Mouse (Mus musculus) left cerebral cortex, postnatal 25 days (tissue): ENCODE measurements at regions not wholly inside any gene's neighbourhood (a gene's known extent, or its start where the extent isn't known, plus 50 kb on each side); places are given as distances from the start of the nearest gene placed in this dataset.
A peak's percentile ranks its signal among the peaks of the same experiment; 100 is the strongest.

Experiments used
- DNase-seq, 2 experiments: peaks; one replicate each; pipeline ENCODE4 v3.0.0; 2022; ENCODE audit warnings: low spot score in 2 of 2, mixed read lengths in 1 of 2
- intact Hi-C: fragments of 180-260 bp; cut with DNase I; formaldehyde crosslinking; loops from one replicate; pipeline ENCODE4 v1.15.1; 2025

DNA sequence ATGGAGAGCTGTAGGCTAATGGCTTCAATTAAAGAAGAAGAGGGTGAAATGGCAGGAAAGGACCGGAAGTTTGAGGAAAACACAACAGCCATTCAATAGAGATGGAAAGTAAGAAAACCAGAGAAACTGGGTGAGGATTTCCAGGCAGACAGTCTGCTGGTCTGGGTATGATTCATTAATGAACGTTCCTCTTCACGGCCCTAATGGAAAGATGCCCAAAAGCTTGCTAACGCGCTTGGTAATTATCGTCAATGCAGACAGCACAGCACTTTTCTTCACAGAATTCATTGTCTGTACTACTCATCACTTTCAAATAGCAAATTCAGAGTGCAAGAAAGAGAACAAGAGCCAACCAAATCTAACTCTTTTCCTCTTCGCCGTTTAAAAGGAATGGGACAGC is 60.3 kb downstream of the Ing2 start:
- intact Hi-C loops, result no loop called here
- peak in 1 of 2 experiments; percentile 14 for DNase-seq

DNA sequence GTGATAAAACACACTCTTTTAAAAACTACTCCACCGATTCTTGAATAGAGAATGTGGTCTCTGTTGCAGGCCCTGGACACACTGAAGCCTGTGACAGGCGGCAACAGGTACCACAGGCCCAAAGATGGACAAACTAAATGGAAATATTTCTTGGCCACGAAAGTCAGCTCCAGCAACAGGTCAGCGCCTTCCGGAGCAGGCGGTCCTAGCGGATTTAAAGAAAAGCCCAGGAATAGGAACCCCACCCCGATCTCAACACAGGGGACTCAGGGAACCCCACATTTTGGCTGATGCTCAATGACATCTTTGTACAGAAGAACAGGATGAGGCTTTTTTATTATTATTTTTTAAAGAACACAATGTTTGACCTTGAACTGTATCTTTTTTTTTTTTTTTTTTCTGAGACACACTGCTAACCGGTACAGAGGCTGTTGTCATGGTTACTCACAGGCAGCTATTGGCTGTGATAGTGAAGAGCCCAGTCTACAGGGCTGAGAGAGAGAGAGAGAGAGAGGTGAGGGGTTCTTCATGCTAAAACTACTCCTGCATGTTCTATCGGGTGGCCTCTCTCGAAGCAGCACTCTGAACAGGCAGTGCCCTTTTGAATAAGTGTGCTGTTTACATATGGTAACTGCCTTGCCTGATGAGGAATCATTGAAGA is 63.5 kb downstream of the Ing2 start:
- intact Hi-C loops, result no loop called here
- no peak for DNase-seq

DNA sequence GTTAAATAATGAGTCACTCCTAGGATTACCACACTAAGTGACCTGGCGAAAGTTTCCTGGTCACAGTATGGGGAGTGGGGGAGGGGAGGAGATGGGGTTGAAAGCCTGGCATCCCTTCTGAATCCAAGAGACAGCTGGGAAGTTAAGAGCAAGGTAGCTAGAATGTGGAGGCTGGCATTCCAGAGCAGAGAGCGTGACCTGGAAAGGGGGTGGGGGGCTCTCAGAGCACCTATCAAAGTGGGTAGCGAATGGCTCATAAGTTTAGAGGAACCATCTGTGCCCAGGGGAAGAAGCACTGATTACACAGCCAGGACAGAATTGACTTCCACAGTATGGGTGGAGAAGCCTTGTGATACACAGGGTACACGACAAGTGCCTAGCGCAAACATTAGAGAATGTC is 65.4 kb downstream of the Ing2 start:
- DNase-seq, result no peak
- intact Hi-C loops, result no loop called here

DNA sequence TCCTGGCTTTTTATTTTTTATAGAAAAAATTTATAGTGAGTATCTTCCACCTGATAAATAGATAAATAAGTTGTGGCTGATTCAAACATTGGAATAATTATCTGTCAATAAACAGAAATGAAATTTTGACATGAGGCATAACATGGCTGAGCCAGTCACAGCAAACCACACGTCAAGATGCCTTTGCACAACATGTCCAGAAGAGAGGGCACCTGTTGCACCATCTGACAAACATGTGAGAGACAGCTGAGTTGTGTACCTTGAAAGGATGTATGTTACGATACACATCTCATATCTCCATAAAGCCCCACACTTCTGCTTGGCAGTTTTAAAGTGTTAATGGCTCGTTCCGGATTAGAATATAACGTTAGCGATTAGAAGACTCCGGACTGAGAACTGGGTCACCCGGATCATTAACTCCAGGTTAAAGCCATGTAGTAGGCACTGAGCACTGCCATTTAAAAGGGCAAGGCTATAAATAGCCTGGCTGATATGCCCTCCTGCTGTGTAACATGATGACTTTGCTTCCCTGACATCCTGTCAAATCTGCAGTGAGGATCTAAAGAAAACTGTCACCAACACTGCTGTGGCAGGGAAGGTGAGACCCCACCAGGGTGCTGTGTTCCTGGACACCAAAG is 70.9 kb downstream of the Rwdd4a start:
- DNase-seq, result no peak
- intact Hi-C loops, result no loop called here
